Mouse (Mus musculus): Measurements from ENCODE around the gene Piezo1. TPM values are rescaled to one million over a fixed set of nuclear protein-coding genes. Genes with fewer than 3 reads are reported as not detected.

The Piezo1 gene
- total and polyA plus RNA-seq, 3 experiments: 21.1 to 59.7 (median 41.6) TPM

DNA sequence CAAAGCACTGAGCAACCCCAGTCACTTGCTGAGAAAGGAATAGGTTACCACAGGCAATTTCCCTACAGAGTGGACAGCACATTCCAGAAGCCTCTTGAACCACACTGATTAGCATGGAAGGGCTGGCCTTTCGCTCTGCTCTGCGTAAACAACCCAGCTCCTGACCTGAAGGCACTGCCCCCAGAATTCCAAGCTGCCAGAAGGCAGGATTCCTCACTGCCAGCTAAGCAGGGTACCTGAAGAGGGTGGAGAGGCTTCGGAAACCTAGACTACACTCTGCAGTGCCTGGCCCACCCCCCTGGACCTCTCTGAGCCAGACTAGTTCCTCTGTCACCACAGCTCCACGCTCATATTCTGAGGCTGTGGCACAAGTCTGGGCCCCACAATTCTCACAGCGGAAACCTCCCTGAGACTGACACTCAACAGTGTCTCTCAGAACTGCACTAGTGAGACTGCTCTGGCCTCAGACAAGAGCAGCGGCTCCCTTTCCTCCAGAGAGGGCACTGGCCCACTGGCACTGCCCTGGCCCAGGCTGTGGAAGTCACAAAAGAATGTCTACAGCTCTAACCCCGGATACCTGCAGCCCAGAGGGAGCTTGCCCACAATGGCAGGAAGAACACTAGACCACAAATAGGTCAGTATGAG, 24.5 kb downstream of the Piezo1 start:
- TF ChIP-seq NELFE (IDR thresholded peaks at IDR 0.05; ENCODE audit: low read depth, low read length) (no peak), ETS1 (conservative IDR thresholded peaks at IDR 0.05; ENCODE audit: low read depth, low read length) (no peak), POLR2A (IDR thresholded peaks at IDR 0.05; ENCODE audit: low read depth, low read length) (no peak), ZC3H11A (IDR thresholded peaks at IDR 0.05; ENCODE audit: low read depth, low read length) (no peak), TBP (conservative IDR thresholded peaks at IDR 0.05; ENCODE audit: low read depth, low read length) (no peak), UBTF (IDR thresholded peaks at IDR 0.05; ENCODE audit: low read depth, low read length) (no peak), MAX (IDR thresholded peaks at IDR 0.05; ENCODE audit: low read length) (no peak), EP300 (IDR thresholded peaks at IDR 0.05; ENCODE audit: low read length) (no peak), RAD21 (IDR thresholded peaks at IDR 0.05; ENCODE audit: low read depth, low read length) (no peak), JUND (conservative IDR thresholded peaks at IDR 0.05; ENCODE audit: low read depth, low read length) (no peak)
- in situ Hi-C loops (cut with MboI; ENCODE audit: low pct_ligation_motif_present, low pct_unique_long_range_greater_than_20kb, low sequenced_read_pairs) (no loop called here), dilution Hi-C loops (cut with MboI; ENCODE audit: extremely low pct_ligation_motif_present, extremely low pct_unique_long_range_greater_than_20kb, low sequenced_read_pairs) (no loop called here)
- Histone ChIP-seq H3K27me3 (replicated peaks) (no peaks in the 10 kb centered on the region), H3K4me2 (ENCODE audit: insufficient read depth, low read depth, poor library complexity, severe bottlenecking) (no peak overlapping the region), H3K4me3 (replicated peaks in 1 of 3; ENCODE audit: low read depth in 2 of 3, low read length in 2 of 3, poor library complexity in 1 of 3) (no peak overlapping the region), H3K36me3 (replicated peaks in 1 of 2; ENCODE audit: control insufficient read depth in 1 of 2, insufficient read depth in 1 of 2, low read length in 1 of 2) (peaks cover 2 to 81% of the 10 kb centered on the region in 2 experiments), H3K9me3 (replicated peaks; ENCODE audit: low read length) (peaks cover 5% of the 10 kb centered on the region), H3K27ac (ENCODE audit: insufficient read depth, low read depth) (no peak overlapping the region), H3K79me2 (replicated peaks; ENCODE audit: control insufficient read depth, extremely low read depth, insufficient read depth, poor library complexity, severe bottlenecking) (no peaks in the 10 kb centered on the region; the same call in 1 of the 2 replicates), H3K9ac (ENCODE audit: insufficient read depth, low read depth) (no peak overlapping the region), H3K4me1 (ENCODE audit: control insufficient read depth in 1 of 2, insufficient read depth in 2 of 2) (peaks cover 9 to 52% of the 10 kb centered on the region in 2 experiments)
- DNase-seq (ENCODE audit: extremely low read depth): no peak

DNA sequence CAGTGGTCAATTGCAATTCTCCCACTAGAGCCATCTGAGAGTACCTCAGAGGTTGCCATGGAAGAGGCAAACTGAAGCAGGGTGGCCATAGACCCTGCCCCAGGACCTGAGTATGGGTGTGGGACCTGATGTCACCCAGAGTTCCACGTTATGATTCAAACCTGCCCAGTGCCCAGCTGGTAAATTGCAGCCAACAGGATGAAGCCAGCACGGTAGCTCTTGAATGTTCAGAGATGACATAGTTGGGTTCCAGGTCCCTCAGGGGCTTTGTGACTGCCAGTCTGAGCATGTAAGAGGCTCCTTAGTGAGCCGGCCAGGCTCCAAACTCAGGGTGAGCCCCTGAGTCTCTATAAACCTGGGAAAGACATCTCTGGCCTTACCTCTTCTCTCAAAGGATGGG, 25.0 kb downstream of the Piezo1 start:
- Histone ChIP-seq H3K79me2 (replicated peaks; ENCODE audit: control insufficient read depth, extremely low read depth, insufficient read depth, poor library complexity, severe bottlenecking) (no peaks in the 10 kb centered on the region), H3K27me3 (replicated peaks) (no peaks in the 10 kb centered on the region), H3K4me1 (ENCODE audit: control insufficient read depth in 1 of 2, insufficient read depth in 2 of 2) (peaks cover 9 to 46% of the 10 kb centered on the region in 2 experiments), H3K27ac (ENCODE audit: insufficient read depth, low read depth) (no peak overlapping the region), H3K9ac (ENCODE audit: insufficient read depth, low read depth) (no peak overlapping the region), H3K4me2 (ENCODE audit: insufficient read depth, low read depth, poor library complexity, severe bottlenecking) (no peak overlapping the region), H3K36me3 (replicated peaks in 1 of 2; ENCODE audit: control insufficient read depth in 1 of 2, insufficient read depth in 1 of 2, low read length in 1 of 2) (peaks cover 2 to 75% of the 10 kb centered on the region in 2 experiments), H3K4me3 (replicated peaks in 1 of 3; ENCODE audit: low read depth in 2 of 3, low read length in 2 of 3, poor library complexity in 1 of 3) (no peak overlapping the region), H3K9me3 (replicated peaks; ENCODE audit: low read length) (peaks cover 5% of the 10 kb centered on the region)
- in situ Hi-C loops (cut with MboI; ENCODE audit: low pct_ligation_motif_present, low pct_unique_long_range_greater_than_20kb, low sequenced_read_pairs): no loop called here
- dilution Hi-C loops (cut with MboI; ENCODE audit: extremely low pct_ligation_motif_present, extremely low pct_unique_long_range_greater_than_20kb, low sequenced_read_pairs): no loop called here
- no peak for DNase-seq (ENCODE audit: extremely low read depth)
- TF ChIP-seq MYC (IDR thresholded peaks at IDR 0.05; ENCODE audit: low read depth, low read length) (no peak), E2F4 (IDR thresholded peaks at IDR 0.05; ENCODE audit: insufficient replicate concordance, low read depth, low read length) (no peak), ZMIZ1 (IDR thresholded peaks at IDR 0.05; ENCODE audit: low read depth, low read length) (no peak), TCF12 (IDR thresholded peaks at IDR 0.05; ENCODE audit: low read depth, low read length) (no peak), ZNF384 (IDR thresholded peaks at IDR 0.05; ENCODE audit: low read depth, low read length) (no peak), ELF1 (IDR thresholded peaks at IDR 0.05; ENCODE audit: low read depth, low read length) (no peak), MAFK (IDR thresholded peaks at IDR 0.05; ENCODE audit: insufficient replicate concordance, low read length) (no peak), JUN (IDR thresholded peaks at IDR 0.05; ENCODE audit: insufficient read depth, low read depth, low read length) (no peak), BHLHE40 (IDR thresholded peaks at IDR 0.05; ENCODE audit: low read depth, low read length) (no peak), IRF4 (IDR thresholded peaks at IDR 0.05; ENCODE audit: low read depth, low read length) (no peak), POLR2AphosphoS2 (IDR thresholded peaks at IDR 0.05; ENCODE audit: low read depth, low read length) (no peak), HCFC1 (IDR thresholded peaks at IDR 0.05; ENCODE audit: low read depth, low read length) (no peak)
